Mouse (Mus musculus) ES-CJ7 (cell line): ENCODE results near the gene Abhd16b.

Source experiments
- DNase-seq: peaks from one replicate; pipeline ENCODE4 v3.0.0; 2011; ENCODE audit warnings: low read depth, low spot score

Gene Abhd16b

DNA sequence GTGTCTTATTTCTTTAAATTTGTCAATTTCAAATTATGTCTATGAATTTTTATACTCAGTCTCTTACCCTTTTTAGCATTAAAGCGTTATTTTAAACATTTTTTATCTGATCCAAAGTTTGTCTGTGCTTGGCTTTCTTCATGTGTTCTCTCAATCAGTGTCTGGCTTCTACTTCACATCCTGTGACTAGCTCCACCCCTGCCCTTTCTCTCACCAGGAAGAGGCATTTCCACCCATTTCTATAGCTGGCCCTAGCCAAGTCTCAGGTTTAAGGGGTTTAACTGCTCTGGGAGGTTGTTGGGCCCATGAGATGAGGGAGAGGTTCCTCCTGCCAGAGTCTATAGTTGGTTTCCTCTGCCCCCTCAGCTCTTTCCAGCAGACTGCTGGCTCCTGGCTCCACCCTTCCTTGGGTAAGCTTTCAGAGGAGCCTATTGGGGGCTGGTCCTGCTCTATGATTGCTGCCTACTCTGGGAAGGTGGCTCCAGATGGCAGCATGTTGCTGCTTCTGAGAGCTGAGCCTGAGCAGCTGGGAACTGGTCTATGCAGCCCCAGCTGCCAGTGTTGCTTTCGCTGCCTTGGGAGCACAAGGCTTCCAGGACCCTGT is 44.5 kb downstream of the Abhd16b start:
- peak; percentile 50 for DNase-seq

DNA sequence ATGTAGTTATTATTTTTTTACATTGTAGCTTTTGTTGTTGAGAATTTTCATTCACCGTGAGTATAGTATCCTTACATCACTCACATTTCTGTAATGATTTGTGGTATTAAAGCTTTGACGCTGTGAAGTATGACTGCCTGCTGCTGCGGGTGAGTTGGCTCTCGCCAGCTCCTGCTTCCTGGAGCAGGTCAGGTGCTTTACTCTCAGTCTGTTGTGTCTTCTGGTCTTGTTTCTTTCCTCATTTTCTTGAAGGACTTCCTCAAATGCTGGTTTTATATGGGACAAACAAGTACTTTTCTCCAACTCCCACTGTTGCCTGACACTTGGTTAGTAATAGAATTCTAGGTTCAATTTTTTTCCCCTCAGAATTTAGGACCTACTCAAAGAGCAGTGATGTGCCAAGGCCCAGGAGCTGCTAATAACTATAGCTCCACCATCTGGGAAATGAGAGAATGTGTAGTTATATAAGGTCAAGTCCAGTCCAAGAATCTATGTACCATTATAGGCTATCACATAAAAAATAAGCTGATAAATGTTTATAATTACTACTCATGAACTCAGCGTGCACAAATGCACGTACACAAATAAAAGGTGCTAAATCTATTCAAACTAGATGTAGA is 48.9 kb downstream of the Abhd16b start:
- DNase-seq = no peak
